Mouse (Mus musculus) erythroblast, adult 5-6 weeks (primary cell): ENCODE measurements around the gene Spop. TPM values are rescaled to one million over a fixed set of nuclear protein-coding genes. Genes with fewer than 3 reads are reported as not detected.
A peak's percentile ranks its signal among the peaks of the same experiment; 100 is the strongest.

ENCODE experiments used
- ATAC-seq: replicated peaks from 2 replicates; pipeline ENCODE4 v1.8.0; 2016; ENCODE audit warnings: moderate number of reproducible peaks, mild to moderate bottlenecking, moderate TSS enrichment, inconsistent platforms; ENCODE audit not compliant: poor library complexity, low FRiP score, severe bottlenecking
- total RNA-seq, 2 experiments: library from RNA; stranded (forward) in 1 of 2; stranded (reverse) in 1 of 2; fragments of 150-400 nt in 1 of 2; fragments of 200-764, 138-1000 nt in 1 of 2; gene quantifications; 2 replicates each; pipeline versions ENCODE4 v1.2.3 to v1.2.4; 2015 to 2017; ENCODE audit warnings: low replicate concordance in 2 of 2

Gene Spop
- total RNA-seq (2015; ENCODE audit: low replicate concordance) (38.9 and 51.9 TPM in 2 replicates), total RNA-seq (2017; ENCODE audit: low replicate concordance) (43.5 and 60.1 TPM in 2 replicates)

- peak; percentile 84 for ATAC-seq
Measured at GRCm38 (mm10) chr11:95413641-95414535, at the start of gene Spop. Gene Spop (plus strand): TSS chr11:95414080.

DNA sequence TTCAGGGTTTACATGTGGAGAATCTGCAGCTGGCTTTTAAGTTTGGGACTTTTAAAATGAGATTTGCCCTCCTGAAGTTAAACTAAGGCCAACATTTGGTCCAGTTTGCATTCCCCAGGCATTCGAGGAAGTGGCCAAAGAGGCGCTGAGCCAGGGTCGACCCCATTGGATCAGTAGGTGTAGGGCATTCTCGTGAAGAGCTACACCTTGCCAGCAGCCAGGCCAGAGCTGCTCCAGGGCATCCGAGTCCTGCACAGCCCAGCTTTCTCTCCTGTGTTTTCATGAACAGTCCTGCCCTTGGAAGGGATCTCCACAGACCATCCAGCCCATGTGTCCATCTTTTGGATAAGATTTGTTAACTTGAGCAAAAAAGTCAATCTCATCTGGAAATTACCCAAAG, 49.5 kb upstream of the Spop start:
- ATAC-seq, result no peak

- no peak for ATAC-seq
Measured at GRCm38 (mm10) chr11:95365596-95365995, 48.3 kb upstream of the Spop start.

DNA sequence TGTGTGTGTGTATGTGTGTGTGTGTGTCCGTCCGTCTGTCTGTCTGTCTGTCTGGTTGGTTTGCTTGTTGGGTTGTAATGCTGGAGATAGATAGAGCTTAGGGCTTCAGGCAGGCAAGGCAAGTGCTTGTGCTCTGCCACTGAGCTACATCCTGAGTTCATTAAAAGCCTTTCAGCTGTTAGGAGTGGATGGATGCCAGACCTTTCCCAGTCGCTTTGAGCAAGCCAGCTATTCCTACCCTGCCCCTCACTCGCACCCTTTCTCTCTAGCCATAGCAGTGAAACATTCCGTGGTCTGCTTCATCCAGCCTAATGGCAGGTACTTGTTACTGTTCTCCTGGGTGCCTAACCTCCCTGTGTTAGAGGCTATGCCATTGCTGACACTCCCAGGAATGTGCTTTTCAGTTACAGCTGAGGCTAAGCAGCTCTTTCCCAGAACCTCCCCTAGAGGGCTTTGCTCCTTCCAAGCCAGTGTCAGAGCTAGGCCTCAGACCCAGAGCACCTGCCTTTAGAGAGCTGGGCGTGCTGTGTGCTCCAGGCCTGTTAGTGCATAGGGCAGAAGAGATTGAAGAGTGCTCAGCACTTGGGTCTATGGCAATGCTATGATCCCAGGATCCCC, 47.5 kb upstream of the Spop start:
- no peak for ATAC-seq

DNA sequence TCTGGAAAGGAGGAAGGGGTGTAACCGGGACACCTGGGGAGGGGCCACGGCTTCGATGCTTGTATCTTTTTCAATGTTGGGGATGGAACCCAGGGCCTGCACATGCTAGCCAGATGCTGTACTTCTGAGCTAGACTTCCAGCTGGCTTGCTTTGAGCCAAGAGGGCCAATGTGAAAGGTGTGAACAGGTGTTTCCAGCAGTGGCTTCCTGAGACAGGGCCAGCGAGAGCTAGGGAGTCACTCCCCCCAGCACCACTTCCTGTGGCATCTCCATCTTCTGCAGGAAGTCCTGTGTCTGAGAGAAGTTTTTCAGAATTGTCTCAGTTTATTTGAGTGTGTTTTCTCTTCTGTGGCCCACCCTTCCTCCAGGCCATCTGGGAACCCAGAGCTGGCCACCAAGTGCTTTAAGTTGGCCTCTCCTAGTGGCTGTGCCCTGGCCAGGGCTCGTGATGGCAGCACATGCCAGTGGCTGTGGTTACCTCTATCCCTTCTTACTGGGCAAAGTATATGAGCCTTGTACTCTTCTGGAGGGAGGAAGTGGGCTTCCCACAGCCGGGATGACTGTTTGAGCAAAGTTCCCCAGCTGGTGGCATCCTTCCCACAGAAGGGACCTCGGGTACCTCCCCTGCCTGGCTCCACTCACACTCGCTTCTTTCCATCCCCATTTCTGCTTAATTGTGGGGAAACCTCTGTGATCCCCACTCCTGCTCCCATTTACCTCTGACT, 46.7 kb upstream of the Spop start:
- no peak for ATAC-seq

- no peak for ATAC-seq
Measured at GRCm38 (mm10) chr11:95368231-95368823, 45.6 kb upstream of the Spop start.

DNA sequence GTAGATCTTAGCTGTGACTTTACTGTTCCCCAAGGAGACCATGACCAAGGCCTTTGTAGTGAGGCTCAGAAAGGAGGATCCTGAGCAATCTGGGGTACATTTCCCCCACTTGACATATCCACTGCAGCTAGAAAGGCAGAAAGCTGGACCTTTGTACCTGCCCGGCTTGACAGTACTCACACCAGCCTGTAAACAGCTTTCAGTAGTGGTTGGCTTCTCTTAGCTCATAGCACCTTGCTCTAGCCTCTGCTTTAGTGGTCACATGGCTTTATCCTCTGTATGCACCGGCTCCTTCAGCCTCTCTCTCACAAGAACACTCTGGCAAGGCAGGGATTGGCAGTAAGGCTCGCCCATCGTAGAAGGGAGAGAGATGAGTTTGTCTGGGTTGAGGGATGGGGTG, 45.0 kb upstream of the Spop start:
- no peak for ATAC-seq

- no peak for ATAC-seq
Measured at GRCm38 (mm10) chr11:95369964-95370890, 43.7 kb upstream of the Spop start.

DNA sequence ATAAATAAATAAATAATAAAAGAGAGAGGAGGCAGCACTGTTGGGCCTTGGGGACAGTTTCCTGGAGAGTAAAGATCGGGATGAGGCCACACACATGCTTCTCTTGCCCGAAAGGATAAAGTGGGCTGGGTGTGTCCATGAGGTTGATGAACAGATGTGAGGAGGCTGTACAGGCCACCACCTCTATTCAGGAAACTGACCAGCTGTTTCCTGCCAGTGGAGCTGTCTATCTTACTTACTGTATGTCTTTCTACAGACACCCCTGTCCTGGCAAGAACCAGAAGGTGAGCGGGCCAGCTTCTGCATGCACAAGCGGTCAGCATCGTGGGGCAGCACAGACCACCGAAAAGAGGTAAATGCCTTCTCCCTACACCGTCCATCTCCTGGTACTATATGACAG, 42.7 kb upstream of the Spop start:
- no peak for ATAC-seq

- ATAC-seq, result no peak
Measured at GRCm38 (mm10) chr11:95378926-95379325, 35.0 kb upstream of the Spop start.

DNA sequence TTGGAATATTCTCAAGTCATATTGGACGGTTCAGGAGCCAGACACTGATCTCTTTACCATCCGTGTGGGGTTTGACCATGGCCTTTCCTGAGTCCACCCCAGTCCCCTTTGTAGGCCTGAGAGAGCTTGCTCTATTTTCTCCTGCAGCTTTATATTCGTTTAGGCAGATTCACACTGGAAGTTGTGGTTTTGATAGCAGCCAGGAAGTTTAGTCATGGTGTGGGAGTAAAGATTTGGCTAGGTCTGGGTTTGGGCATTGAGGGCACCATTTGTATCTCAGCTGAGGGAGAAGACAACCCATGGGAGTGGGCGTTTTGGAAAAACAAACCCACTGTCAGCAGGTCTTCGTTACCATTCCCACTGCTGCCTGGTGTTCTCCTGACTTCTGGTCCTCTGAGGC, 34.3 kb upstream of the Spop start:
- ATAC-seq, result no peak

DNA sequence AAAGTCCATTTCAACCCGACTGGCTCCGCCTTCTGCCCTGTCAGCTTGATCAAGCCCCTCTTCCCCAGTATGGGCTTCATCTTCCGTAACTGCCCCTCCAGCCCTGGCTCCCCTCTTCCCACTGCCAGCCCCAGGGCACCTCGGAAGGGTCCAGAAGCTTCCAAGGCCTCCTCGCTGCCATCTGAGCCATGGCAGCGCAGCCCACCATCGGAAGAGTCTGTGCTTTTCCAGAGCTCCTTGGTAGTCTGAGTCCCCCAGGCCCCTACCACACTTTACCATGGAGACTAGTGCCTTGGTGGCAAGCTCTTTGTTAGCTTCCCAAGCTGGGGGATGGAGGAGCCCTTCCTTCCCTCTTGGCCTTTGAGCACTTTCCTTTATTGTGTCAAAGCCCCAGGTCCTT, 33.2 kb upstream of the Spop start:
- ATAC-seq, result no peak

DNA sequence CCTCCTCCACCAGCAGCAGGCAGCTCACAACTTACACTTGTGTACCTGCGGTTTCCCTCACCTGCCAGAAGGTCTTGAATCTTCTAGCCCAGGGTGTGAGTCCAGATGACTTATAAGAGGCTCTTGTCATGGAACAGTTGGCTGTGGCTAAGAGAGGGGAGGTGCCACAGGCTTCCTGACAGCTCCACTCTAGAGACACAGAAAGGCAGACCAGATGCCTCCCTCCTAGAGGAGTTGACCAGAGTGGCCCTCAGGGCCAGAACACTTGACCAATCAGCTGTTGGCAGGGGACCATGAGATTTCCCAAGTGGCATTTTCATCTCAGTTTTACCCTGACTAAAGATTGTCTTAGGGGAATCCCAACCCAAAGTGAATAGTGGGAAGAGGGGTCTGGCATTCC, 32.7 kb upstream of the Spop start:
- ATAC-seq, result no peak

DNA sequence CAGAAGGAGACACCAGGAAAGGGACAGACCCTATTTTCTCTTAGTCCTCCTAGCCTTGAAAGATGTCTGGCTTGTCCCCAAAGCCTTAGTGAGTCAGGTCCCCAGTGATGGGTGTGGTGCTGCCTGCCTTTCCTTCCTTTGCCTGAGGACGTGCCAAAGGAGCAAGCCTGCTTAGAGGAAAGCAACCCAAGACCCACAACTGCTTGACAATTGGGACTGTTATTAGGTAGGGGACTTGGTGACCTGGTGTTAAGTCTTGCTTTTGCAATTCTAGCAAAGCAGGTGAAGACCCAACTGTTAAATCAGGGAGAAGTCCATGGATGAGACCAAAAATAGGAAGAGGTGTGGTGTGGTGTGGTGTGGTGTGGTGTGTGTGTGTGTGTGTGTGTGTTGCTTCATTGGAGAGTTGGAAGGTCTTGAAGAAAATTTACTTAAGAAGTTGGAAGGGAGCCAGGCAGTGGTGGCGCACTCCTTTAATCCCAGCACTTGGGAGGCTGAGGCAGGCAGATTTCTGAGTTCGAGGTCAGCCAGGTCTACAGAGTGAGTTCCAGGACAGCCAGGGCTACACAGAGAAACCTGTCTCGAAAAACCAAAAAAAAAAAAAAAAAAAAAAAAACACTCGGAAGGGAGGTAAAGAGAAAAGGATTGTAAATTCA, 30.4 kb upstream of the Spop start:
- ATAC-seq, result no peak

GRCm38 (mm10) chr11:95384004-95384318, 29.9 kb upstream of the Spop start:
- no peak for ATAC-seq

- ATAC-seq, result peak; percentile 84
Measured at GRCm38 (mm10) chr11:95384319-95384972, 29.4 kb upstream of the Spop start, which contains the start of gene Slc35b1. Gene Slc35b1 (plus strand): TSS chr11:95384692.

DNA sequence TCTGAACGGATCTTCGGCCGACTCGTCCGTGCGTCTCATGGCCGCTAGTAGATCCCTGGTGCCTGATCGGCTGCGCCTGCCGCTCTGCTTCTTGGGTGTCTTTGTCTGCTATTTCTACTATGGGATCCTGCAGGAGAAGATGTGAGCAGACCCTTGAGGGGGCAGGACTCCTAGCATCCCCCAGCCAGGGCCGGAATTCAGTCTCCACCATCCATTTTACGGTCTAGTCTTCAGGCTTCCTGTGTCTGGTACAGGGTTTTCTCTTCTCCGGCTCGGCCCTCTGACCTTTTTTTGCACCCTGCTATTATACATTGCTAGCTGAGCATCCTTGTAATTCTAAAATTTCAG, 28.9 kb upstream of the Spop start:
- no peak for ATAC-seq

DNA sequence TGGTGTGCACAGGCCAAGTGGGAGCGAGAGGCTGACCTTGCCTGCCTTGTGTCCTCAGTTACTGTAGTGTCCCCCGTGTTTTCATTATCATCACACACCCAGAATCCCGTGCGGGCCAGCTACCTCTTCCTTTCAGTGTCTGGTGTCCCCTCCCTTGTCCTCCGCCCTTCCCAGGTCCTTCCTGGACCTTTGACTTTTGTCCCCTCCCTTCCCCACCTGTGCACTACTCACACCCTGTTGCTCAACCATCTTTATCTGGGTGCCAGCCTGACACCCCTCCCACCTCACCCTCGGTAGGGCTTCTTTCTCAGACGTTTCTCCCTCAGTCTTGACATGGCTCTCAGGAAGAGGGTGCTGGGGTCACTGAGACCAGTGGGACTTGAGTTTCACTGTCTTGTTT, 26.5 kb upstream of the Spop start:
- ATAC-seq, result no peak
